Mouse (Mus musculus) ES-CJ7 (cell line): ENCODE data around the gene Acvr1.
A peak's percentile ranks its signal among the peaks of the same experiment; 100 is the strongest.

Experiments used
- DNase-seq: peaks from one replicate; pipeline ENCODE4 v3.0.0; 2011; ENCODE audit warnings: low read depth, low spot score

The Acvr1 gene

GRCm38 (mm10) chr2:58415037-58415436 lies 151.9 kb downstream of the Acvr1 start:
- DNase-seq = peak; percentile 33

GRCm38 (mm10) chr2:58408926-58409634 lies 157.9 kb downstream of the Acvr1 start:
- DNase-seq = no peak

GRCm38 (mm10) chr2:58403481-58403880 lies 163.5 kb downstream of the Acvr1 start:
- no peak for DNase-seq

DNA sequence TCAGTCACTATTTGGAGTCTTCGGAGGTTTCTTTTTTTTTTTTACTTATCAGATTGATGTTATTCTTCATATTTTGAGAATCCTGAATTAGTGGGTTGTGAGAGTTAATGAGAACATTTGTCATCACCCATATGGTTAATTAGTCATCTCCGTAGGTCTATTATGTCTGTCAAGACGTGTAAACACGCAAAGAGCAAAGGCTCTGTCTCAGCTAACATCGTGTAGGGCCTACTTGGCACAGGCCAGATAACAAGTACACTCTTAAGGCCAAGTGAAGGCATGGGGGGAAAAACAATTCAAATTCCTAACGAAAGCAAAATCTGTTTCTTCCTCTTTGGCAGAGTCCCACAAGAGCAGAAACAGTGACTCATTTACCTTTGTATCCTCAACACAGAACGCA lies 178.4 kb downstream of the Acvr1 start:
- no peak for DNase-seq

GRCm38 (mm10) chr2:58380020-58380419 lies 186.9 kb downstream of the Acvr1 start:
- DNase-seq = no peak

- DNase-seq = no peak
Observed at GRCm38 (mm10) chr2:58379475-58379874, 187.5 kb downstream of the Acvr1 start.

- no peak for DNase-seq
Observed at GRCm38 (mm10) chr2:58377417-58378130, 189.4 kb downstream of the Acvr1 start.

DNA sequence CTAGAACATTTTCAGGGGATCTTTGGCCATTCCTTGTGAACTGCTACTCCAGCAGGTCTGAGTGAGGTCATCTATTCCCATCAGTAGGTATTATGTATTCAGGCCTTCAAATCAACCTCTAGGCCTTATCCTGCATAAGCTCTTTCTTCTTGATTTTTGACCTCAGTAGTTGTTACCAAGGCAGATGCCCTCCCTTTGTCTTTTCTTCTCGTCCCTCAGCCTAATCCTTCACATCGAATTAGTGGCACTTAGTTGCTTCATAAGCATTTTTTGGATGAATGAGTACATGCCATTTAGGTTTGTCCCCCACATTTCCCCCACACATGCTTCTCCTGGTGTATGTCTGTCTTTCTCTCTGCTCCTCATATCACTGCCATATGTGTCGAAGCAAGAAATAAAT lies 200.8 kb downstream of the Acvr1 start:
- no peak for DNase-seq

- DNase-seq = no peak
Observed at GRCm38 (mm10) chr2:58361361-58362046, 205.5 kb downstream of the Acvr1 start.

- DNase-seq = peak; percentile 11
Observed at GRCm38 (mm10) chr2:58358132-58358460, 208.9 kb downstream of the Acvr1 start.

DNA sequence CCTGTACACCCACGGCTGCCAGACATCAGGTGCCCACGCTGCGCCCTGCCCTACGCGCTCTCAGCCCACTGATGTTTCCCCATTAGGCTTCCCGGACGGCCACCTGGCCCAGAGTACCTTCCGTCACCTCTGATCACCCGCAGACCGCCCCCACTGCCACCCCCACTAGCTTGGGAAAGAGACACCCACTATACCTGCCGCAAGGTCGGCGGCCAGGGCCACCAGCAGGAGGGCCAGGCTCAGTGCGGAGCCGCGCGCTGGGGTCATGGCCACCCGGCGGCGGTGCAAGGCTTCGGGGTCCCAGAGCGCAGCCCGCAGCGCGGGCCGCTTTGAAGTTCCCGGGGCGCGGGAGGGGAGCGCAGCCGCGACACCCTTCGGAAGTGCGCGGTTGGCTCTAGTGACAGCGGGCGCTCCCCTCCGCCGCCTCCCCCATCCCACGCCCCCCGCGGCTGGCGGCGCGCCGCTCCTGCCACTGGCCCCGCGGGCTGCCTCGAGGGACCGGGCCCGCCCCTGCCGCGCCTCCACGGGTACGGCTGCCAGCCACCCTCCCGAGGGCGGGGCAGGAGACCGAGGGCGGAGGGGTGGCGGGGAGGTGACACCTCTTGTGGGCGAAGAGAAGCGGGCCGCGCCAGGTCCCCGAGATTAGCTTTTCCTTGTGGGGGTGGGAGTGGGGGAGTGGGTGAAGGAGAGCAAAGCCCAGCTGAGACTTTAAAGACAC lies 209.4 kb downstream of the Acvr1 start, which contains the start of gene Acvr1c:
Acvr1c (minus strand) TSS at position 482 of the 718 bp plus-strand sequence.
- DNase-seq = peak; percentile 9

- no peak for DNase-seq
Observed at GRCm38 (mm10) chr2:58357068-58357413, 209.9 kb downstream of the Acvr1 start.

GRCm38 (mm10) chr2:58354389-58354788 lies 212.6 kb downstream of the Acvr1 start:
- DNase-seq = no peak

DNA sequence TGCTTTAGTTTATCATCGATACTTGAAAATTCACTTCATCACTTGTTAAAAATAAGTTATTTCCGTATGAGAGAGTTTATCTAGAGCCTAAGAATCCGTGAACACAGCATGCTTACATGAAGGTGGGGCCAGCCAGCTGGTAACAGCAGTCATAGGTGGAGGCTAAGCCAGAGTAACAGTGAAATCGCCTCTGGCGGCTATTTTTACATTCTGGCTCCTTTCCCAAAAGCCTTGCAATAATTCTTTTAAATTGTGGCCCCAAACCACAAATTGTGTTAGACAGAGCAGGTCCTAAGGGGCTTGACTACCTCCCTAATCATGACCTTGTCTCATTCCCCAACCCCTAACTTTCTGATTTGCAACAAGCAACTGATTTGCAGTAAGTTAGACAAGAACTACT lies 214.1 kb downstream of the Acvr1 start:
- DNase-seq = no peak

DNA sequence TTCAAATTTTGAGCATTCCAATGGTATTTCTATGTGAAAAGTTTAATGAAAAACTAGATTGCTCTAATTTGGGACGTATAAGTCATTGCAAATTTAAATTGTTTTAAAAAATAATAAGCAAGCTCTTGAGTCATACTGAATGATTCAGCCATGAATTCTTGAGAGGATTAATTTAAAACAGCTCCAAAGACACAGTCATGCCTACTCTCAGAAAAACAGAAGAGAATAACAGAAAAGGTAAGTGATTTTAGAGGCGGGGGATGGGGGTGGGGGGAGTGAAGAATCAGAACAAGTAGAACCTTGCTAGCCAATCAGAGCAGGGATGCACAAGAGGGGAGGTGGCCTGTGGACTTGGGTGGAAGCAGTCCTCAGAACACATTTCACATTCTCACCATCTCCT lies 216.3 kb downstream of the Acvr1 start:
- DNase-seq = no peak
